Mouse (Mus musculus) thymus, adult 2 months (tissue): Measurements from ENCODE around the gene Fam47e. TPM values are rescaled to one million over a fixed set of nuclear protein-coding genes. Genes with fewer than 3 reads are reported as not detected.

ENCODE experiments used
- DNase-seq: peaks from one replicate; pipeline ENCODE4 v3.0.0; 2021
- H3K27ac ChIP-seq: fragments of 200-500 bp; 2 replicates; pipeline ENCODE4 v1.5.1; 2012; ENCODE audit warnings: low read length, control low read depth; ENCODE audit not compliant: control insufficient read depth, insufficient read depth
- H3K27me3 ChIP-seq: fragments of 200-500 bp; 2 replicates; pipeline ENCODE4 v1.6.1; 2012; ENCODE audit warnings: mild to moderate bottlenecking, low read length, moderate library complexity, mixed read lengths; ENCODE audit not compliant: control insufficient read depth, insufficient read depth
- H3K36me3 ChIP-seq: fragments of 200-500 bp; 2 replicates; pipeline ENCODE4 v1.6.1; 2012; ENCODE audit warnings: mild to moderate bottlenecking, low read length, moderate library complexity; ENCODE audit not compliant: control insufficient read depth, insufficient read depth
- H3K4me1 ChIP-seq: fragments of 200-500 bp; replicated peaks from 2 replicates; pipeline ENCODE4 v1.6.1; 2012; ENCODE audit warnings: low read length; ENCODE audit not compliant: control insufficient read depth, insufficient read depth
- H3K4me3 ChIP-seq: fragments of 200-500 bp; 2 replicates; pipeline ENCODE4 v1.5.1; 2012; ENCODE audit warnings: mild to moderate bottlenecking, low read length, control low read depth, moderate library complexity; ENCODE audit not compliant: control insufficient read depth, insufficient read depth
- CTCF ChIP-seq: fragments of 200-500 bp; IDR thresholded peaks from 2 replicates; pipeline ENCODE4 v1.5.1; 2012; ENCODE audit warnings: mild to moderate bottlenecking, control low read depth, low read length, moderate library complexity, borderline replicate concordance; ENCODE audit not compliant: control insufficient read depth, poor library complexity, insufficient read depth; ENCODE audit errors: extremely low read depth
- POLR2A ChIP-seq: fragments of 200-500 bp; IDR thresholded peaks from 2 replicates; pipeline ENCODE4 v1.6.1; 2012; ENCODE audit warnings: mild to moderate bottlenecking, low read length, control low read depth, moderate library complexity; ENCODE audit not compliant: control insufficient read depth, poor library complexity, insufficient read depth; ENCODE audit errors: extremely low read depth
- WGBS: fragments of 180-500 bp; shearing (Covaris S2); methylation state at CpG from one replicate; pipeline ENCODE4 v1.1.7; 2018; 5-methylcytosine and 5-hydroxymethylcytosine counted together
- polyA plus RNA-seq: library from polyadenylated mRNA; depleted of rRNA; stranded (reverse); fragments of >200 nt; gene quantifications from 2 replicates; pipeline ENCODE4 v1.2.3, GENCODE M21; 2012; rRNA removed

The Fam47e gene
- polyA plus RNA-seq, 1 experiment = not detected

DNA sequence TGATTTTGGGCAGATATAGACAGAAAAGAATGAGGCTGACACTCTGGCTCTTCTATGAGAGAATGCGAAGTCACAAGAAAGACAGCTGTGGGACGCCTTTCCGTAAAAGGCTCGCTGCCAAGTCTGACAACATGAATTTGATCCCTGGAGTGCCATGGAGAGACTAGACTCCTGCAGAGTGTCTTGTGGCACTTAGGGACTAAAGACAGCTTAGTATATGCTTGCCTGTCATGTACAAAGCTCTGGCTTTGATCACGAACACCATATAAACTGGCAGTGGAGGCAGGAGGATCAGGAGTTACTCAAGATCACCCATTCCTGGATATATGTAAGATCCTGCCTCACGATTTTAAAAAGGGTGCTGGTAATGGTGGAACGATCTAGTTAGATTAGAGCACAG, 73.0 kb downstream of the Fam47e start:
- DNase-seq = no peak
- WGBS = 74% methylated on average over 7 of the region's 7 CpGs
- H3K4me3 ChIP-seq = no peak overlapping the region
- no peak overlapping the region for H3K27ac ChIP-seq
- H3K36me3 ChIP-seq = no peaks in the 10 kb centered on the region
- no peaks in the 10 kb centered on the region for H3K4me1 ChIP-seq
- TF ChIP-seq POLR2A = no peak
- TF ChIP-seq CTCF = no peak
- H3K27me3 ChIP-seq = no peaks in the 10 kb centered on the region

DNA sequence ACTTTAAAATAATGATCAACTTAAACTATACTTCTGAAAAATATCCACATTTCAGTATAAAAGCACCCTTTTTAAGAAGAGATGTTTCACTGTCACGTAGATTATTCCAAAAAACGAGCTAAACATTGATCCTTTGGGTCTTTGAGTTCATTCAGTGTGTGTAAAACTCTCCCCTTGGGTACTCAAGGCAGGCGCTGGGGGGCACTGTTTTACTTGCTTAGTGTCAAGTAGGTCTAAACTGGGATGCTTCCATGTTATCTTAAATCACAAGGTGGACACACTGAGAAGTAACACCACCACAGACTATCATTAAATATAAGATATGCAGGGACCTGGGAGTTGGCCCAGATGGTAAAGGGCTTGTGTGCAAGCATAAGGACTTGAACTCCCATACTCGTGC, 78.7 kb downstream of the Fam47e start:
- no peak for DNase-seq
- TF ChIP-seq CTCF (no peak), POLR2A (no peak)
- no peak overlapping the region for H3K4me3 ChIP-seq
- H3K27me3 ChIP-seq = no peaks in the 10 kb centered on the region
- 91% methylated on average over 4 of the region's 4 CpGs for WGBS
- no peak overlapping the region for H3K27ac ChIP-seq
- H3K4me1 ChIP-seq = no peaks in the 10 kb centered on the region
- H3K36me3 ChIP-seq = no peaks in the 10 kb centered on the region

DNA sequence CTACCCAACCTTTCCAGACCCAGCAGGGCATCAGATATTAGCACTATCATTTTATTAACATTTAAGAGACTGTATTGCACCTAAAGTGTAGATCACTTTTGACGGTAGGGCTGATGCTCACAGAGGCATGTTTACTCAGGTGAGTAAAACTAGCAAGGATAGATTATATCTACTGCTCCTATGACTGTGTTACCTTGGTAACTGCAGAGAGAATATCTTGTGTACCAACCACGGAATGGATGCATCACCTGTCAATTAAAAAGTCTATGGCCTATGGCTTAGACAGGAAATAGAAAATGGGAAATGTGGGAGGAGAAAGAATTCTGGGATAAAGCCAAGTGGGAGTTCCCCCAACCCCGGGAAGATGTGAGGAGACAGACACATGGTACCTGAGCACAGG, 80.0 kb downstream of the Fam47e start:
- 88% methylated on average over 3 of the region's 3 CpGs for whole genome bisulfite sequencing
- H3K4me1 ChIP-seq = no peaks in the 10 kb centered on the region
- DNase-seq = no peak
- H3K4me3 ChIP-seq = no peak overlapping the region
- H3K36me3 ChIP-seq = no peaks in the 10 kb centered on the region
- TF ChIP-seq CTCF (no peak), POLR2A (no peak)
- H3K27me3 ChIP-seq = no peaks in the 10 kb centered on the region
- H3K27ac ChIP-seq = no peak overlapping the region

DNA sequence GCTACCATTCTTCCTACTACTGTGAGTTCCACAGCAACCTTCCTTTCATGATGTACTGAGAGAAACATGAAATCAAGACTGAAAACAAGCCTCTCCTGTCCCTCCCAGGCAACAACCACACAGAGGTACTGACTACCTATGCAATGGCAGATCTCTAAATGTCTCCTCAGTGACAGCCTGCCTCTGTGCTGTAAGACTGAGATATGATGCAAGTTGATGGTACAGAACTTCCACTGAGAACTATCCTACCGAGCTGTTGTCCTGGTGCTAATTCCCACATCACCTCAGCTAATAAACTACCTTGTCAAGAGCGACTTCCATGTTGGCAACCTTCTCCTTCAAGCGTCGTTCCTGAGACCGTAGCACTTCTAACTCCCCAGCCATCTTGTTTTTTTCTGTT, 81.0 kb downstream of the Fam47e start:
- no peak for DNase-seq
- TF ChIP-seq POLR2A (no peak), CTCF (no peak)
- Histone ChIP-seq H3K27ac (no peak overlapping the region), H3K4me3 (no peak overlapping the region), H3K36me3 (no peaks in the 10 kb centered on the region), H3K4me1 (no peaks in the 10 kb centered on the region), H3K27me3 (no peaks in the 10 kb centered on the region)
- WGBS = 92% methylated on average over 5 of the region's 5 CpGs

DNA sequence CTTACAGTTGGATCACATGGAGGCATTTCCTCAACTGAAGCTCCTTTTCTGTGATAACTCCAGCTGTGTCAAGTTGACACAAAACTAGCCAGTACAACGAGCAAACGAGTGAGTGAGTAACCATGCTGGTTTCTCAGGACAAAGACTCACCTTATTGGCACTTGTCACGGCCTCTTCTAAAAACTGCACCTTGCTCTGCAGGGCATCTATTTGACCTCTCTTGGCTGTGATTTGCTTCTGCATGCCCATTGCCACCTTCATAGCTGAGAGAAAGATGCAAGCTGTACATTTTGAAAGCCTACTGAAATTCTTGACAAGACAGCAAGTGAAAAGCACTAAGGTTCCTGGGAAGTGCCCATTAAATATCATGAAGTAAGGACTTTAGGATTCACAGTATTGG, 86.0 kb downstream of the Fam47e start:
- 92% methylated on average over 3 of the region's 3 CpGs for WGBS
- DNase-seq = no peak

More for the DNA sequence above, 86.0 kb downstream of the Fam47e start:
- no peaks in the 10 kb centered on the region for H3K4me1 ChIP-seq
- H3K27ac ChIP-seq = no peak overlapping the region
- H3K4me3 ChIP-seq = no peak overlapping the region
- H3K27me3 ChIP-seq = no peaks in the 10 kb centered on the region
- no peak for TF ChIP-seq CTCF
- TF ChIP-seq POLR2A = no peak
- H3K36me3 ChIP-seq = no peaks in the 10 kb centered on the region

Other genes with a start within 250 kb of the Fam47e start
- gene Sdad1, start 244.6 kb upstream of the Fam47e start, polyA plus RNA-seq = 15.8 and 18.1 TPM in 2 replicates
- 24.5 and 41.8 TPM in 2 replicates for gene Cxcl9, start 227.0 kb upstream of the Fam47e start, polyA plus RNA-seq
- 4.5 and 12.7 TPM in 2 replicates for gene Art3, start 223.2 kb upstream of the Fam47e start, polyA plus RNA-seq
- 93.6 and 97.3 TPM in 2 replicates for gene Cxcl10, start 206.2 kb upstream of the Fam47e start, polyA plus RNA-seq
- 26.9 and 34.6 TPM in 2 replicates for gene Nup54, start 119.8 kb upstream of the Fam47e start, polyA plus RNA-seq
- 40.2 and 40.9 TPM in 2 replicates for gene Scarb2, start 48.2 kb upstream of the Fam47e start, polyA plus RNA-seq
- gene Stbd1, start 48.0 kb downstream of the Fam47e start, polyA plus RNA-seq = 0.59 and 0.84 TPM in 2 replicates
- 0.09 and 0.11 TPM in 2 replicates for gene Ccdc158, start 120.2 kb downstream of the Fam47e start, polyA plus RNA-seq
- gene Shroom3, start 128.4 kb downstream of the Fam47e start, polyA plus RNA-seq = 3.0 and 4.0 TPM in 2 replicates